Mouse (Mus musculus): ENCODE measurements around the gene Tmem202.

Gene Tmem202

GRCm38 (mm10) chr9:59541617-59542016, 2.0 kb upstream of the Tmem202 start:
- in situ Hi-C loops (cut with MboI; ENCODE audit: unreplicated experiment in 2 of 2): no loop called here

- in situ Hi-C loops (cut with MboI; ENCODE audit: unreplicated experiment in 2 of 2): no loop called here
Observed at GRCm38 (mm10) chr9:59537651-59538050, 2.0 kb downstream of the Tmem202 start.

GRCm38 (mm10) chr9:59533889-59534288, 5.8 kb downstream of the Tmem202 start:
- in situ Hi-C loops (cut with MboI; ENCODE audit: unreplicated experiment in 2 of 2): no loop called here

GRCm38 (mm10) chr9:59533422-59533821, 6.2 kb downstream of the Tmem202 start:
- in situ Hi-C loops (cut with MboI; ENCODE audit: unreplicated experiment in 2 of 2): no loop called here

- in situ Hi-C loops (cut with MboI; ENCODE audit: unreplicated experiment in 2 of 2): no loop called here
Observed at GRCm38 (mm10) chr9:59531645-59532044, 8.0 kb downstream of the Tmem202 start.

GRCm38 (mm10) chr9:59528274-59528673, 11.4 kb downstream of the Tmem202 start:
- in situ Hi-C loops (cut with MboI; ENCODE audit: unreplicated experiment in 2 of 2): no loop called here

- in situ Hi-C loops (cut with MboI; ENCODE audit: unreplicated experiment in 2 of 2): no loop called here
Observed at GRCm38 (mm10) chr9:59527580-59527979, 12.1 kb downstream of the Tmem202 start.

GRCm38 (mm10) chr9:59526727-59527126, 12.9 kb downstream of the Tmem202 start:
- in situ Hi-C loops (cut with MboI; ENCODE audit: unreplicated experiment in 2 of 2): no loop called here

- in situ Hi-C loops (cut with MboI; ENCODE audit: unreplicated experiment in 2 of 2): no loop called here
Observed at GRCm38 (mm10) chr9:59522906-59523305, 16.7 kb downstream of the Tmem202 start.

GRCm38 (mm10) chr9:59519396-59519795, 20.3 kb downstream of the Tmem202 start:
- in situ Hi-C loops (cut with MboI; ENCODE audit: unreplicated experiment in 2 of 2): no loop called here

- in situ Hi-C loops (cut with MboI; ENCODE audit: unreplicated experiment in 2 of 2): no loop called here
Observed at GRCm38 (mm10) chr9:59518976-59519375, 20.7 kb downstream of the Tmem202 start.

GRCm38 (mm10) chr9:59517127-59517526, 22.5 kb downstream of the Tmem202 start:
- in situ Hi-C loops (cut with MboI; ENCODE audit: unreplicated experiment in 2 of 2): no loop called here

- in situ Hi-C loops (cut with MboI; ENCODE audit: unreplicated experiment in 2 of 2): no loop called here
Observed at GRCm38 (mm10) chr9:59515069-59515468, 24.6 kb downstream of the Tmem202 start.

- in situ Hi-C loops (cut with MboI; ENCODE audit: unreplicated experiment in 2 of 2): no loop called here
Observed at GRCm38 (mm10) chr9:59512381-59512780, 27.3 kb downstream of the Tmem202 start.

GRCm38 (mm10) chr9:59508146-59508545, 31.5 kb downstream of the Tmem202 start:
- in situ Hi-C loops (cut with MboI; ENCODE audit: unreplicated experiment in 2 of 2): no loop called here

- in situ Hi-C loops (cut with MboI; ENCODE audit: unreplicated experiment in 2 of 2): loop anchor here in 1 of 2 experiments (10.0 kb wide), 1 partner anchor 193 kb away; the partner anchor contains the start of gene Adpgk
Observed at GRCm38 (mm10) chr9:59487331-59487730, 52.3 kb downstream of the Tmem202 start.

- in situ Hi-C loops (cut with MboI; ENCODE audit: unreplicated experiment in 2 of 2): loop anchor here in 1 of 2 experiments (10.0 kb wide), 1 partner anchor 192 kb away; the partner anchor contains the start of gene Adpgk
Observed at GRCm38 (mm10) chr9:59486549-59487065, 53.0 kb downstream of the Tmem202 start, which contains the start of gene Arih1. Gene Arih1, minus strand, starts transcription at chr9:59486618.

GRCm38 (mm10) chr9:59486076-59486518, 53.5 kb downstream of the Tmem202 start:
- in situ Hi-C loops (cut with MboI; ENCODE audit: unreplicated experiment in 2 of 2): loop anchor here in 1 of 2 experiments (10.0 kb wide), 1 partner anchor 191 kb away; the partner anchor contains the start of gene Adpgk

- in situ Hi-C loops (cut with MboI; ENCODE audit: unreplicated experiment in 2 of 2): loop anchor here in 1 of 2 experiments (10.0 kb wide), 1 partner anchor 191 kb away; the partner anchor contains the start of gene Adpgk
Observed at GRCm38 (mm10) chr9:59485511-59486075, 54.1 kb downstream of the Tmem202 start.

- in situ Hi-C loops (cut with MboI; ENCODE audit: unreplicated experiment in 2 of 2): loop anchor here in 1 of 2 experiments (10.0 kb wide), 1 partner anchor 190 kb away; the partner anchor contains the start of gene Adpgk
Observed at GRCm38 (mm10) chr9:59484760-59485159, 54.9 kb downstream of the Tmem202 start.

GRCm38 (mm10) chr9:59482419-59482818, 57.2 kb downstream of the Tmem202 start:
- in situ Hi-C loops (cut with MboI; ENCODE audit: unreplicated experiment in 2 of 2): loop anchor here in 1 of 2 experiments (10.0 kb wide), 1 partner anchor 188 kb away; the partner anchor contains the start of gene Adpgk

GRCm38 (mm10) chr9:59476617-59477016, 63.0 kb downstream of the Tmem202 start:
- in situ Hi-C loops (cut with MboI; ENCODE audit: unreplicated experiment in 2 of 2): loop anchor here (5.0 to 10.0 kb wide), 3 partner anchors 129 to 178 kb away; partner anchors contain the start of gene Pkm (in 1 of the 2)
